Mouse (Mus musculus): ENCODE results near the gene Txndc16. TPM values are rescaled to one million over a fixed set of nuclear protein-coding genes. Genes with fewer than 3 reads are reported as not detected.

Gene Txndc16
- polyA plus RNA-seq, 1 experiment: 6.0 TPM

GRCm38 (mm10) chr14:45175012-45175740 is 45.0 kb downstream of the Txndc16 start:
- H3K36me3 ChIP-seq (ENCODE audit: control insufficient read depth, insufficient read depth, low read length, poor library complexity, severe bottlenecking): no peaks in the 10 kb centered on the region
- no peak overlapping the region for H3K27ac ChIP-seq (ENCODE audit: insufficient read depth, low read length)
- no peaks in the 10 kb centered on the region for H3K9me3 ChIP-seq (replicated peaks; ENCODE audit: control insufficient read depth, insufficient read depth, low read length, poor library complexity, severe bottlenecking)
- no peak overlapping the region for H3K4me3 ChIP-seq (ENCODE audit: low read depth, low read length)
- H3K4me1 ChIP-seq (ENCODE audit: control insufficient read depth, insufficient read depth, low read length): no peaks in the 10 kb centered on the region
- TF ChIP-seq CTCF (IDR thresholded peaks at IDR 0.05; ENCODE audit: low read depth, low read length) (no peak), EP300 (IDR thresholded peaks at IDR 0.05; ENCODE audit: insufficient read depth, low read depth, low read length) (no peak), POLR2A (IDR thresholded peaks at IDR 0.05; ENCODE audit: insufficient read depth, low read length) (no peak)
- no peaks in the 10 kb centered on the region; the same call in 1 of the 2 replicates for H3K27me3 ChIP-seq (ENCODE audit: control insufficient read depth, insufficient read depth, low read length, poor library complexity, severe bottlenecking)
- H3K9ac ChIP-seq (ENCODE audit: low read depth, poor library complexity, severe bottlenecking): no peak overlapping the region

DNA sequence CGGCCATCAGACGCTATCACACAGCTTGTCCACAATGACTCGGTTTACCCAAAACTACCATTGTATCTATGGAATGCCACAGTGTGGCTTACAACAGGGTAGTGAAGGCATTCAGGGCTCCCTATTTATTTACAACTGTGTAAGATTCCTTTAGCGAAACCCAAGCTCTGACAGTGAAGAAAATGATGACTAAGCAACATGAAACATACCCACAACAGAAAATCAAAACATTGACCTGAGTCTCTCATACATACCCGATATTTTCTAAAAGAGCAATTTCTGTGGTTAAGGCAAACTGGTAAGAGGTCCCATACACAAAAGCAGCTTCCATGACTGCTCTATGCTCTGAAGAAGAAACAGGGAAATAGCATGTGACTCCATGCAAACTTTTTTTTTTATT is 47.9 kb downstream of the Txndc16 start:
- H3K4me1 ChIP-seq (ENCODE audit: control insufficient read depth, insufficient read depth, low read length): no peaks in the 10 kb centered on the region
- H3K9me3 ChIP-seq (replicated peaks; ENCODE audit: control insufficient read depth, insufficient read depth, low read length, poor library complexity, severe bottlenecking): no peaks in the 10 kb centered on the region

DNA sequence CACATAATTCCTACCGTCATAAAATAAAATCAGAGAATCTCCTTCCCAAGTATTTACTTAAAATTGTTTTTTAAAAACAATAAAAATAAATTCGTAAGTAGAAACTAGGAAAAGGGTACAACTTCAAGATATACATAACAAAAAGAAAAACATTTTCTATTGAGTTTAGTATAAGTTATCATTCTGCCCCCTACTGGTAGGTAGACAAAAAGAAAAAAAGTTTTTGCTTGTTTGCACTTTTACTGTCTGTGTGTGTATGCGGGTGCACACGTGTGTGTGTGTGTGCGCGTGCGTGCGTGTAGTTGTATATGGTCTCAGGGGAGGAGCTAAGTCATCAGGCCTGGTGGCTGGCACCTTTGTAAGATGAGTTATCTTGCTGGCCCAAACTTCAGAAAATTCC is 52.8 kb downstream of the Txndc16 start:
- TF ChIP-seq POLR2A (IDR thresholded peaks at IDR 0.05; ENCODE audit: insufficient read depth, low read length) (no peak), EP300 (IDR thresholded peaks at IDR 0.05; ENCODE audit: insufficient read depth, low read depth, low read length) (no peak), CTCF (IDR thresholded peaks at IDR 0.05; ENCODE audit: low read depth, low read length) (no peak)
- Histone ChIP-seq H3K9ac (ENCODE audit: low read depth, poor library complexity, severe bottlenecking) (no peak overlapping the region), H3K4me1 (ENCODE audit: control insufficient read depth, insufficient read depth, low read length) (no peaks in the 10 kb centered on the region)

More for the DNA sequence above, 47.9 kb downstream of the Txndc16 start:
- no peak for TF ChIP-seq EP300 (IDR thresholded peaks at IDR 0.05; ENCODE audit: insufficient read depth, low read depth, low read length)
- no peak for TF ChIP-seq CTCF (IDR thresholded peaks at IDR 0.05; ENCODE audit: low read depth, low read length)
- TF ChIP-seq POLR2A (IDR thresholded peaks at IDR 0.05; ENCODE audit: insufficient read depth, low read length): no peak
- Histone ChIP-seq H3K4me3 (ENCODE audit: low read depth, low read length) (no peak overlapping the region), H3K36me3 (ENCODE audit: control insufficient read depth, insufficient read depth, low read length, poor library complexity, severe bottlenecking) (no peaks in the 10 kb centered on the region), H3K9ac (ENCODE audit: low read depth, poor library complexity, severe bottlenecking) (no peak overlapping the region), H3K27me3 (ENCODE audit: control insufficient read depth, insufficient read depth, low read length, poor library complexity, severe bottlenecking) (no peaks in the 10 kb centered on the region; the same call in 1 of the 2 replicates), H3K27ac (ENCODE audit: insufficient read depth, low read length) (no peak overlapping the region)

GRCm38 (mm10) chr14:45155511-45156173 is 64.5 kb downstream of the Txndc16 start:
- TF ChIP-seq POLR2A (IDR thresholded peaks at IDR 0.05; ENCODE audit: insufficient read depth, low read length) (no peak), CTCF (IDR thresholded peaks at IDR 0.05; ENCODE audit: low read depth, low read length) (no peak), EP300 (IDR thresholded peaks at IDR 0.05; ENCODE audit: insufficient read depth, low read depth, low read length) (no peak)
- Histone ChIP-seq H3K4me1 (ENCODE audit: control insufficient read depth, insufficient read depth, low read length) (no peaks in the 10 kb centered on the region), H3K27me3 (ENCODE audit: control insufficient read depth, insufficient read depth, low read length, poor library complexity, severe bottlenecking) (no peaks in the 10 kb centered on the region), H3K27ac (ENCODE audit: insufficient read depth, low read length) (no peak overlapping the region), H3K9me3 (replicated peaks; ENCODE audit: control insufficient read depth, insufficient read depth, low read length, poor library complexity, severe bottlenecking) (no peaks in the 10 kb centered on the region), H3K4me3 (ENCODE audit: low read depth, low read length) (no peak overlapping the region), H3K36me3 (ENCODE audit: control insufficient read depth, insufficient read depth, low read length, poor library complexity, severe bottlenecking) (no peaks in the 10 kb centered on the region), H3K9ac (ENCODE audit: low read depth, poor library complexity, severe bottlenecking) (no peak overlapping the region)

More for the DNA sequence above, 52.8 kb downstream of the Txndc16 start:
- Histone ChIP-seq H3K27me3 (ENCODE audit: control insufficient read depth, insufficient read depth, low read length, poor library complexity, severe bottlenecking) (no peaks in the 10 kb centered on the region; the same call in 1 of the 2 replicates), H3K4me3 (ENCODE audit: low read depth, low read length) (no peak overlapping the region), H3K9me3 (replicated peaks; ENCODE audit: control insufficient read depth, insufficient read depth, low read length, poor library complexity, severe bottlenecking) (no peaks in the 10 kb centered on the region), H3K36me3 (ENCODE audit: control insufficient read depth, insufficient read depth, low read length, poor library complexity, severe bottlenecking) (no peaks in the 10 kb centered on the region), H3K27ac (ENCODE audit: insufficient read depth, low read length) (no peak overlapping the region)

GRCm38 (mm10) chr14:45153258-45153657 is 66.9 kb downstream of the Txndc16 start:
- Histone ChIP-seq H3K9me3 (replicated peaks; ENCODE audit: control insufficient read depth, insufficient read depth, low read length, poor library complexity, severe bottlenecking) (no peaks in the 10 kb centered on the region), H3K9ac (ENCODE audit: low read depth, poor library complexity, severe bottlenecking) (no peak overlapping the region), H3K27me3 (ENCODE audit: control insufficient read depth, insufficient read depth, low read length, poor library complexity, severe bottlenecking) (no peaks in the 10 kb centered on the region), H3K4me3 (ENCODE audit: low read depth, low read length) (no peak overlapping the region), H3K36me3 (ENCODE audit: control insufficient read depth, insufficient read depth, low read length, poor library complexity, severe bottlenecking) (no peaks in the 10 kb centered on the region), H3K4me1 (ENCODE audit: control insufficient read depth, insufficient read depth, low read length) (no peaks in the 10 kb centered on the region), H3K27ac (ENCODE audit: insufficient read depth, low read length) (no peak overlapping the region)
- TF ChIP-seq POLR2A (IDR thresholded peaks at IDR 0.05; ENCODE audit: insufficient read depth, low read length) (no peak), EP300 (IDR thresholded peaks at IDR 0.05; ENCODE audit: insufficient read depth, low read depth, low read length) (no peak), CTCF (IDR thresholded peaks at IDR 0.05; ENCODE audit: low read depth, low read length) (no peak)

- H3K9me3 ChIP-seq (replicated peaks; ENCODE audit: control insufficient read depth, insufficient read depth, low read length, poor library complexity, severe bottlenecking): no peaks in the 10 kb centered on the region
- no peak for TF ChIP-seq EP300 (IDR thresholded peaks at IDR 0.05; ENCODE audit: insufficient read depth, low read depth, low read length)
- peak; percentile 7 for TF ChIP-seq CTCF (IDR thresholded peaks at IDR 0.05; ENCODE audit: low read depth, low read length)
- TF ChIP-seq POLR2A (IDR thresholded peaks at IDR 0.05; ENCODE audit: insufficient read depth, low read length): no peak
- H3K4me3 ChIP-seq (ENCODE audit: low read depth, low read length): no peak overlapping the region
- H3K27ac ChIP-seq (ENCODE audit: insufficient read depth, low read length): no peak overlapping the region
- no peak overlapping the region for H3K9ac ChIP-seq (ENCODE audit: low read depth, poor library complexity, severe bottlenecking)
- no peaks in the 10 kb centered on the region for H3K36me3 ChIP-seq (ENCODE audit: control insufficient read depth, insufficient read depth, low read length, poor library complexity, severe bottlenecking)
- H3K27me3 ChIP-seq (ENCODE audit: control insufficient read depth, insufficient read depth, low read length, poor library complexity, severe bottlenecking): no peaks in the 10 kb centered on the region
- no peaks in the 10 kb centered on the region for H3K4me1 ChIP-seq (ENCODE audit: control insufficient read depth, insufficient read depth, low read length)
Measured at GRCm38 (mm10) chr14:45142511-45142910, 77.6 kb downstream of the Txndc16 start.

Measured in ES-Bruce4 (cell line).